ENCODE assay signal across 8 mouse cellular contexts in the genomic region with DNA sequence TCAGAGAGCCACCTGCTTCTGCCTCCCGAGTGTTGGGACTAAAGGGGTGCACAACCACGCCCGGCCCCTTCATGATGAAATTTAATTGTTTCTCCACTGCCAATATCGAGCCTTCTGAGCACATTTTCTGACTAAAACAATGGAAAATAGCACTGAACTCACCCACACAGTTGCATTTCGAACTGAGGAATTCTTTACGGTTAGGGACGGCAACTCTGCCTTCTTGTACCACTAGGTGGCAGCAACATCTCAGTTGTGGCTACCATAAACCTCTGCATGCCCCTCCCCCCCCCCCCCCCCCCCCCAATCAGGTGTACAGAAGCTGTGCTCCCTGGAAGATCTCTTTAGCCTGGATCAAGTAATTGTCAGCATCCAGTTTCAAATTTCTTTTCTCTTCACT. TPM values are rescaled to one million over a fixed set of nuclear protein-coding genes. Genes with fewer than 3 reads are reported as not detected.
DNase-seq lines count a peak whose midpoint lies in the region; ATAC-seq lines count a peak whose summit lies in the region.

No protein-coding gene starts in this region.

- H3K4me2 ChIP-seq in limb, embryonic 12.5 days = peak overlapping the region; percentile 9
- H3K4me2 ChIP-seq in midbrain, embryonic 12.5 days (replicated peaks) = 0 out of 2 replicates have a peak overlapping the region, but pooled peaks have one; percentile 21

- no peaks in the 10 kb centered on the region for H3K27me3 ChIP-seq in limb, embryonic 12.5 days
- no peaks in the 10 kb centered on the region for H3K27me3 ChIP-seq in midbrain, embryonic 12.5 days

- WGBS in limb, embryonic 12.5 days = 14% methylated on average over 7 of the region's 7 CpGs
- 17% methylated on average over 7 of the region's 7 CpGs for WGBS in midbrain, embryonic 12.5 days

- H3K4me1 ChIP-seq in limb, embryonic 12.5 days (replicated peaks) = peaks cover 12% of the 10 kb centered on the region; the same call in 1 of the 2 replicates
- H3K4me1 ChIP-seq in midbrain, embryonic 12.5 days = peaks cover 9% of the 10 kb centered on the region; the same call in 1 of the 2 replicates

- ATAC-seq in granulocyte monocyte progenitor cell, adult 5-6 weeks (replicated peaks; ENCODE audit: poor library complexity, severe bottlenecking) = peak; percentile 55
- ATAC-seq in limb, embryonic 12.5 days (ENCODE audit: insufficient number of reproducible peaks, insufficient read depth, low FRiP score, low TSS enrichment, low read depth) = 0 out of 2 replicates have a peak, but pooled peaks have one; percentile 27
- peak; percentile 35; the same call in 1 of the 2 replicates for ATAC-seq in midbrain, embryonic 12.5 days (ENCODE audit: low FRiP score, low read depth)

- no peak overlapping the region for H3K4me3 ChIP-seq in limb, embryonic 12.5 days (replicated peaks)
- H3K4me3 ChIP-seq in midbrain, embryonic 12.5 days = no peak overlapping the region

- H3K36me3 ChIP-seq in limb, embryonic 12.5 days = no peaks in the 10 kb centered on the region
- H3K36me3 ChIP-seq in midbrain, embryonic 12.5 days = no peaks in the 10 kb centered on the region

- no peak overlapping the region for H3K27ac ChIP-seq in limb, embryonic 12.5 days
- no peak overlapping the region for H3K27ac ChIP-seq in midbrain, embryonic 12.5 days (replicated peaks)

- peak; percentile 64 for DNase-seq in urinary bladder, postnatal 14 days (ENCODE audit: low spot score)
- DNase-seq in urinary bladder, adult 2 months (ENCODE audit: low spot score) = no peak
- DNase-seq in embryo, embryonic 10.5 days (ENCODE audit: low spot score) = peak; percentile 83
- peak; percentile 78 for DNase-seq in kidney, adult 18-20 months
- peak; percentile 58 to 78 for DNase-seq in spleen, postnatal 10 days (ENCODE audit: low spot score in 2 of 2)

- H3K9ac ChIP-seq in limb, embryonic 12.5 days (replicated peaks) = no peak overlapping the region
- no peak overlapping the region for H3K9ac ChIP-seq in midbrain, embryonic 12.5 days (replicated peaks)

- no peaks in the 10 kb centered on the region for H3K9me3 ChIP-seq in limb, embryonic 12.5 days
- no peaks in the 10 kb centered on the region for H3K9me3 ChIP-seq in midbrain, embryonic 12.5 days

RNA-seq across cellular contexts. Expression of a gene that starts 13.2 kb away (rescaled TPM):
- polyA plus RNA-seq in urinary bladder, adult 2 months (2012; rRNA removed) = 24.8 and 27.8 TPM in 2 replicates
- total RNA-seq in granulocyte monocyte progenitor cell, adult 5-6 weeks (2014; fragmentation: Nextera tagmentation) = 67.7 and 90.5 TPM in 2 replicates
- 181 and 207 TPM in 2 replicates for total RNA-seq in granulocyte monocyte progenitor cell, adult 5-6 weeks (2017)
- polyA plus RNA-seq in limb, embryonic 12.5 days (2016; fragmentation: Nextera tagmentation; extraction: Ambion mirVana) = 3.5 TPM in 2 replicates
- polyA plus RNA-seq in midbrain, embryonic 12.5 days (2016; fragmentation: Nextera tagmentation; extraction: Ambion mirVana) = 2.4 and 3.9 TPM in 2 replicates

RNA-seq across cellular contexts. Expression of a gene that starts 39.0 kb away (rescaled TPM):
- polyA plus RNA-seq in urinary bladder, adult 2 months (2012; rRNA removed) = 15.6 and 16.3 TPM in 2 replicates
- total RNA-seq in granulocyte monocyte progenitor cell, adult 5-6 weeks (2014; fragmentation: Nextera tagmentation) = 13.1 and 13.6 TPM in 2 replicates
- total RNA-seq in granulocyte monocyte progenitor cell, adult 5-6 weeks (2017) = 21.2 and 24.4 TPM in 2 replicates
- 13.0 and 13.6 TPM in 2 replicates for polyA plus RNA-seq in limb, embryonic 12.5 days (2016; fragmentation: Nextera tagmentation; extraction: Ambion mirVana)
- 14.4 and 15.6 TPM in 2 replicates for polyA plus RNA-seq in midbrain, embryonic 12.5 days (2016; fragmentation: Nextera tagmentation; extraction: Ambion mirVana)
